Mouse (Mus musculus) ES-E14 (cell line): Measurements from ENCODE around the gene Lpcat3.

Experiments used
- CHD2 ChIP-seq: IDR thresholded peaks from 2 replicates; pipeline ENCODE4 v1.6.1; 2014; ENCODE audit warnings: mild to moderate bottlenecking, low read depth, low read length, inconsistent platforms
- HCFC1 ChIP-seq: IDR thresholded peaks from 2 replicates; pipeline ENCODE4 v1.6.1; 2012; ENCODE audit warnings: low read length, inconsistent platforms, borderline replicate concordance; ENCODE audit not compliant: insufficient read depth
- ZC3H11A ChIP-seq: IDR thresholded peaks from 2 replicates; pipeline ENCODE4 v1.6.1; 2012; ENCODE audit warnings: low read depth, mild to moderate bottlenecking, inconsistent platforms, low read length, borderline replicate concordance

- TF ChIP-seq ZC3H11A = no peak
- no peak for TF ChIP-seq CHD2
- TF ChIP-seq HCFC1 = no peak
Observed at GRCm38 (mm10) chr6:124661156-124661806, 1.5 kb upstream of the Lpcat3 start.
